Mouse (Mus musculus): ENCODE measurements at regions not wholly inside any gene's neighbourhood (a gene's known extent, or its start where the extent isn't known, plus 50 kb on each side); places are given as distances from the start of the nearest gene placed in this dataset.
A peak's percentile ranks its signal among the peaks of the same experiment; 100 is the strongest.

DNA sequence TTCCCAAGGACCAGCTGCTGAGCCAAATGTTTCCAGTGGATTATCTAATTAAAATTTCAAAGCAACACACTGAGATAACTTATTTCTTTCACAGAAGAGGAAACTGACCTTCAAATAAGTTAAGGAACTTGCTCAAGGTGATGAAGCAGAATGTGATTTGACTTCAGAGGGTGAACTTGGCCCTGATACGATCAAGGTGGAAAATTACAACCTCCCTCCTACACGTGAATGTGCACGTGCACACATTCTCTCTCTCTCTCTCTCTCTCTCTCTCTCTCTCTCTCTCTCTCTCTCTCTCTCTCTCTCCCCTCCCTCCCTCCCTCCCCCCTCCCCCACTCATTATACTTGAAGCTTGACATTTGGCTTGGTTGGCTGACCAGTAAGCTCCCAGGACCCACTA, 131.8 kb upstream of the Cxcr4 start:
- no peak for DNase-seq

DNA sequence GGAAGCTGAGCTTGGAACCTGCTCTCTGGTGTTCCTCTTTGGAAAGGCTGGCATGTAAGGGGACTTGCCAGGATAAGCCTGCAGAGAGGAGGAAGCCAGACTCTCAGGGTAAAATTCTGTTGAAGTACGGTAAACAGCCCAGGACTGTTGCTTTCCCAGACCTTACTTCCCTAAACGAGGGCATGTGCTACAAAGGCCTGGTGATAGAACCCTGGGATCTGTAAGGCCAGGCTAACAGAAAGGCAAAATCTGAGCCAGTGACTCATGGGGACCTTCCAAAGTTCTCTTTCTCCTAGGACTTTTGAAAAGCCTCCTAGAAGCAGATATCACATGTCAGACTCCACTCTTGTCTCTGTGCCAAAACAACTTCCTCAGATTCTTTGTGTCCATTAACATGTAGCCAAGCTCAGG, 130.0 kb upstream of the Cxcr4 start:
- DNase-seq = no peak

DNA sequence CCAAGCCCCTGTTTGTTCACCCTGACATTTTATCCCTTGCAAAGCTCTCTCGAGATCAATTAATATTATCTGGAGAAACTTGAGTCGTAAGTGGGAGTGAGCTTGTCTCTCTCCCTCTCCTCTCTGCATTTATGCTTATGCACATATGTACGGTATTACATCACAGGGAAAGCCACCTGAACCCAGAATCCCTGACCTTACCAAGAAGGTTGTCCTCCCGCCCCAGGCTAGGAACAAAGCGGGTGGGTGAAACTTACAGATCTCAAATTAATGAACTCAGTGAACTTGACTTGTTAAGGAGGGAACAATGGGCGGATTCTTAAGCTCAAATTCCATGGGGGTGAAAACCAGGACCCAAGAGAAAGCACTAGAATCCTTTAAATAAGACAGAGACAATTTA, 122.8 kb upstream of the Cxcr4 start:
- no peak for DNase-seq

DNA sequence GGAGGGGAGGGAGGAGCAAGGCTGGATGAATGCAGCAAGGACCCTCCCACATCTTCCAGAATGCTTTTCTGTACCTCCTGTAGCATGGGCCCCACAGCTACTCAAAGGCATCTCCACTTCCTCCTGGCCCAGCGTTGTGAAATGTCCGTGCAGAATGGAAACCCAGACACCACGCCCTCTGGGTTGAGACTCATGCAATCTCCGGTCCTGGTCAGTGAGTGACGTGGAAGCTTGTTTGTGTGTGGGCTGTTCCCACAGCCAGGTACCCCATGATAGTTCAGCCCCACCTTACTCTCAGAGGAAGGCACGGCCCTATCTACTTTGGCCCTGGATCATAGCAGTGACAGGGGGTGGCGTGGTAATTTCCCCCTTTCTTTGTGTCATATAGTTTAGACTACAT, 120.8 kb upstream of the Cxcr4 start:
- DNase-seq = no peak

DNA sequence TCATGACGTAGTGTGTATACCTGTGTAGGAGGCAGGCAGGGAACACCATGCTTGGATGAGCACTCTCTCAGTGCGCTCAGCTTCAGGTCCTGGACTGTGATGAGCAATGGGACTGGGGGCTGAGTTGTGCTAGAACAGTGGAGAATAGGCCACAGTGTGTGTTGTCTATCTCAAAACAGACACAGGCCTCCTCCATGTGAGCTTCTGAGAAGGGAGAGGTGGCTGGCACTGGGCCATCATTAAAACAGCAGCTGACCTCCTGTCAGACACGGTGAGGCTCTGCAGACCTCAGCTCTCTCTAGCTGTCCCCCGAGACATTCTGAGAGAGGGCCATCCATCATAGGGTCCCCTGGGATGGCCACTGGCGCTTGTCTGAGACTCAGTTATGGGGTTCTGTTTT, 119.0 kb upstream of the Cxcr4 start:
- peak; percentile 32 to 41 for DNase-seq

DNA sequence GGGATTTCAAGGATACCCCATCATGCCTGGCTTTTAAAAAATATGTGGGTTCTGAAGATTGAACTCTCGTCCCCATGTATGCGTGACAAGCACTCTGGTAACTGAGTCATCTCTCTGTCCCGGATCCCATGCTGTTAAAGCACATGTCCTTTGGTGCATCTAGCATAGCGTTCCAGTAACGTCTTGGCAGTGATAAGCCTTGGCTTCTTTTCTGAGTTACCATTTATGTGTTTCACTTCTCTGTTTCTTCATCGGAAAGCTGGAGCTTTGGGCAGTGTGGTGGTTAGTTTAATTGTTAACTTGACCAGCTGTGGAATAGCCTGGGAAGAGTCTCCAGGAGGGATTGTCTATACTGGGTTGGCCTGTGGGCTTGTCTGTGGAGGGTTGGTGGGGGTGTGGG, 115.7 kb upstream of the Cxcr4 start:
- DNase-seq = no peak

DNA sequence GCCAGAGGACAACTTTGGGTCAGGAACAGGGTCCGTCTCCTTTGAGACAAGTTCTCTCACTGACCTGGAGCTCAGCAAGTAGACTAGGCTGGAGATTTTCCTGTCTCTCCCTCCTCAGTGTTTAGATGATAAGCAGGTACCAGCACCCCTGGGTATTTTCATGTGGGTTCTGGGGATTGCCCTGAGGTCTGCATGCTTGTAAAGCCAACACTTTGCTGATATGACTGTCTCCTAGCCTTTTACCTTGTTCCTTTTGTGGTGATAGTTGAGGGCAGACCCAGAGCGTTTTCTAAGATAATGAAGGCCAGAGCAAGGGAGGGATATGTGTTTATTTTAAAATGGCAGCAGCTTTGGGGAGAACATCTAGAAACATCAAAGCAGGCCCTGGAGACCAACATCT, 114.1 kb upstream of the Cxcr4 start:
- no peak for DNase-seq

DNA sequence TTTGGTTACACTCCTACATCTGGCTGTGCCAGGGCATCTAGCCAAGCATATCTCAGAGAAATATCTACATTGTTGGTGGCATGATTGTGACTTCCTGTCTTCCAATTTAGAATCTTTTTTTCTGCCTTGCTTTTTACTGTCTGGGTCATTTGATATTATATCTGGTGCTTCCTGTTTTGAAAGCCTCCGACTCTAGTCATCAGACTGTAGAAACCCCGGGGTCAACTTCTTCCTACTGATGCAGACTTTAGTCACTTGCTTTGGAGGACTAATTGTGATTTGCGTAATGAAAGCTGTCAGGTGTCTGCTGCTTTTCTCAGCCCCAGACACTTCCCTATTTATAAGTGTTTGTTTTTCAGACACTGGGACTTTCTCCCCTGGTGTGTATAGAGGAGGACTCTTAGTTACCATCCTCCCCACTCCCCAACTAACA, 113.0 kb upstream of the Cxcr4 start:
- peak in 1 of 2 experiments; percentile 27 for DNase-seq

DNA sequence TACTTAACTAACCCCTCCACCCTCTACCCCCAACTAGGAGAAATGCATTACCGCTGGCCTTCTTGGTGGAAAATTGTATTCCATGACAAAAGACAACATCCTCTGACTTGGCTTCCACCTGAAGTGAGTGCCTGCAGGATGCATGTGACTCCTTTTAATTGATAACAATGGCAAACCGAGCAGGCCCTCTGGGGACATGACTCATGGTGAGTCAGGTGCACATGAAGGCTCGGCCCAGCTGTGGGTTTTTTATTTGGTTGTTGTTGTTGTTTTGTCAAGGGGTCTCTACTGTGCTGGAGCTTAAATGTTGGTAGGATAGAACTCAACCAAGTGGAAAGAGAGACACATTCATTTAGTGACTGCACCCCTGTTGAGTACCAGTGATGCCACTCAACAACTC, 109.2 kb upstream of the Cxcr4 start:
- DNase-seq = no peak

DNA sequence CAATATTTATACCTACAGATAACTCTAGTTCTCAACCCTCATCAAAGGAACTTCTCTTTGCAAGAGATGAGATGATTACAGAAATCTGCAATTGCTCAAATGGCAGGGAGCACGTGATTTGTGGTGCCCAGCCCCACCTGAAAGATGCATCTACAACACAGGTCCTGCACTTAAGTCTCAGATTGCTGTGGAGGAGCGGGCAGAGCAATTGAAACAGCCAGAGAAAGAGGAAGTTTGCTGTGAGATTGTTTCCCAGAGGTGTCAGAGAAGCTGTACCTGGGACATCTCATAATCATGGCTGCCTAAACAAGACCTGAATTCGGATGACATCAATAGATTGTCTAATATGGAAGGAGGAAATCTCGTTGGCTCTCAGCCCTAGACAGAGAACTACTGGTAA, 105.9 kb upstream of the Cxcr4 start:
- no peak for DNase-seq

DNA sequence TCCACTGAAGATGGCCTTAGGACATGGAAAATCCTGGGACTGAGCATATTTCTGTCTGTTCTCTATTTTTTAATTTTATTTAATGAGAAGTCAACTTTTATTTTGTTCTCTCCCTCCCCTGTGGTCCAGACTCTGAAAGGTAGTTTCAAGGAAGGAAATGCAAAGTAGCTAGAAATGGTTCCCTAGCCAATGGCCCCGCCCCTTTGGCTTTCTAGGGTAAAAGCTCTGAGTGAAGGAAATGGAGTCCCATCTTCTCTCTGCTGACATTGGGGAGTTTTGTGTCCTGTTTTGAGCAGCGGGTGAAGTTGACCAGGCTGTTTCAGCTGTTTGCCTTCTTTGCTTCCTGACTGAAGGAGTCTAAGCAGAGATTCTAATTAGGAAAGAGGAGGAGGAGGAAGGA, 103.8 kb upstream of the Cxcr4 start:
- no peak for DNase-seq

DNA sequence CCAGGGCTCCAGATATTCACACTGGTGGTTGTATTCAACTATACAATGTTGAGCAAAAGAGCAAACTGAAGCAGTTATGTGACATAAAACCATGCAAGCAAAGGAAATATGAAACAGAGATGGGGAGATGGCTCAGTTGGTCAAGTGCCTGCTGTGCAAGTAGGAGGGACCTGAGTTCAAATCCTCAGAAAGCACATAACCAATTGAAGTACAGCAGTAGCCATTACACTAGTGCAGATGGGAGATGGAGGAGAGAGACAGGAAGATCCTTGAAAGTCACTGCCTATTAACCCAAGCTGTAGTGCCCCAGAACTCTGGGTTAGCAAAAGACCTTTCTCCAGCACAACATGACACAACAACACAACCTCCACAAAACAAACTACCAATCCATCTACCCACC, 100.7 kb upstream of the Cxcr4 start:
- DNase-seq = no peak

DNA sequence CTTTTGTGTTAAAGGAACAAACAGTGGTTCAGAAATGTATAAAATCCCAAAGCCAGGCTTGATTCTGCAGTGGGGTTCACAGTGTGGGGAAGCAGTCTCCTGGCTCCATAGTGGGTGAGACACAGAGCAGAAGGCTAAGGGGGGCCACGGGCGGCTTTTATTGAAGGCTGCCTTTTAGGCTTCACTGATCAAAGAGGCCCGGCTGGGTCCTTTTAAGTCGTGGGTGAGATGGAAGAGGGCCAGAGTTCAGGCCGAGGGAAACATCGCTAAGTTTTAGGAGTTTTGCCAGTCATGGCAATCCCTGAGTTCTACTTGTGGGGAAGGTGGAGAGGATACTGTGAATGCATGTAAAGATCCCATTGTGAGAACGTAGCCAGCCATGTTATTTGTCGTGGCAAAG, 100.2 kb upstream of the Cxcr4 start:
- peak; percentile 43 to 55 for DNase-seq

DNA sequence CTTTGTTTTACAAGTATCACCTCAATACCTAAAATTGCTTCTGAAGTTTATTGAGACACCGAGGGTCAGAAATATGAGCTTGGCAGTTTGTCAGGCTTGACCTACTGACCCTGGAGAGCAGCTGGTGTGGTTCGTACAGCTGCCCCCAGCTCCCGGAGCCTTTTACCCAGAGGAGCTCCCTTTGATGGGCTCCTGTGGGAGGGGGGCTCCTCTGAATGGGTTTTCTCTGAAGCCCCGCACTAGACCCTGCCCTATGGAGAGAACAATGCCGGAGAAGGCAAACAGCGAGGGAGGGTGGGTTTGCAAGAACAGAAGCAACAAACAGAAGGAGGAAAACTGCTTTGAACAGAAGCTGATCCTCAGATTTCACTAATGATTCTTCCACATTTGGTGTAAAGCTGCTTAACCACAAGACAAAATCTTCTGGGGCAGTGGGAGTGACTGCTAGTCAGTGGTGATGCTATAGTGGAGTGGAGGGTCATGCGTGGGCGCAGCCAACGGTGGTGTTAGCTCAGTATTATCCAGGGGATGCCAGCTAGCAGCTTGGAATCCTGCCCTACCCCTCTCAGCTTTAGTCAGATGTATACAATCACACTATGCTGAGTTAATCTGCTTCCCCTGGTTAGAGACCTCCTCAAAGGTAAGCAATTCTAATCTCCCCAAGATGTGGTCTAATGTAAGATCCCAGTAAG, 95.3 kb upstream of the Cxcr4 start:
- DNase-seq = no peak

DNA sequence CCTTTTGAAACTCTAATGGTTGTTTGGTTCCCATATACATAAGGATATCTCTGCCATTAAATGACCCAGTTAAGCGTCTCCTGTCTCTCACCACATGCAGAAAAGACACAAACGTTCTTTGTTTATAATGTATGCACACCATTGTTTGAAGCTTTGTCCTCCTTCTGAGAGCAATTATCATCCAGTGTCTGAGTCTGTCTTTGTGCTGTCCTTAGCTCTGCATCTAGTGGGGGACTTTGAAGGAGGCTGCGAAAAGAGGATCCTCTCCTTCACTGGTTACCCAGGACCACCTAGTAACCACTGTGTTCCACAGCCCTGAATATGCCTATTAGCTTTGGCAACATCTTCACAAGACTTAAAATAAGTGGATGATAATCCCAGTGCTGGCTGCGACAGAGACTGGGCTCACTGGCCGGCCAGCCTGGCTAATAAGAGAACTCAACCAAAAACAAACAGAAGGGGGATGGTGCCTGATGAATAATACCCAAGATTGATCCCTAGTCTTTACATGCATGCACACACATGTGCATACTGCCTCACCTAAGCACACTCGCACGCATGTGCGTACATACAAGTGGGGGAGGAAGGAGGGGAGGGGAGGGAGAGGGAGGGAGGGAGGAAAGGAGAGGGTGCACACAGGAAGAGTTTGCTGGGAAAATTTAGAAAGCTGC, 93.5 kb upstream of the Cxcr4 start:
- DNase-seq = no peak

DNA sequence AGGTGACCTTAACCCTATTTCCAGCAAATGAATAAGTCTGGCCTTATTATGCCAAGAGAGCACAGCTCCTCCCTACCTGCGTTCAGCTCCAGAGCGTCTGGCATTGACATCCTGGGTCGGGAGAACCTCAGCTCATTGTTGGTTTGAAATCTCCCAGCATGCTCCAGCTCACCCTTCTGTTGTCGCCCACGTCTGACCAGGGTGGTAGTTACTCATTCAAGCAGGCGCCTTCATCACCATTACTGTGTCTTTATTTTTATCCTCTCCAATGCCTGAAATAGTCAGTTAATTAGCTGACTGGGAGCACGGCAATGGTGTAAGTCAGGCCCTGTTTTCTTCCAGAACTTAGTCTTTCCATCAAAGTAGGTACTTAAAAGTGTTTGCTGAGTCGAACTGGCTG, 90.8 kb upstream of the Cxcr4 start:
- DNase-seq = no peak

DNA sequence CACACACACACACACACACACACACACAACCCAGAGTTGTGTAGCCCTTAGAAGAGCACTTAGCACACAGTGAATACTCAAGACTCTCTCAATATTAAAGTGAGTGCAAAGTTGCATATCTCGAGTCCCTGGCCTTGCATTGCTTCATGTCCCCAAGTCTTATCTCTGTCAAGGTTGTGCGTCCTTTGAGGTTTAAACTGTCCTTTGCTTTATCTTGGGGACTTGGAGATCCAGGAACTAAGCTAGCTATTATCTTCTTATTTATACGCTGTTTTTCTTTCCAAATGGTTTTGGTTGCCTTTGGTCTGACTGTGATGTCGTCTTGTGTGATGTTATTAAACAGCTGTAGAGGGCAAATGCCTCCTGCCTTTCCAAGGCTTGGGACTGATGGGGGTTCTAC, 89.2 kb upstream of the Cxcr4 start:
- no peak for DNase-seq

DNA sequence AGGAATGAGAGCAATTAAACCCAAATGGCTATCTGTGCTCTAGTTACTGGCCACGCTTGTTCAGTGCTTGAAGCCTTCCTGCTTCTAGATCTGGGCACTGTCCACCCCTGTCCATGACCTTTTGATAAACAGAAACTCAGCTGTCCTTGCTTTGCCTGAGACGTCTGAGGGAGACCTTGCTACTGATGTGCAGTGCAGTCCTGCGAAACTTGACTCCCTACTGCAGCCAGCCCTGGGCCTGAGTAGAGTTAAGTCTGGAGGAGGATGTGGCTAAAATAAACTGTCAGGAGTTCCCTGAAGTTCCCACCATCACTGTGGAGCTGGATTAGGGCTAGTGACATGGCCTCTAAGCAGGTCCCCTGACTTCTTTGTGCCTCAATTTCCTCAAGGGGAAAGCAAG, 88.4 kb upstream of the Cxcr4 start:
- DNase-seq = no peak

DNA sequence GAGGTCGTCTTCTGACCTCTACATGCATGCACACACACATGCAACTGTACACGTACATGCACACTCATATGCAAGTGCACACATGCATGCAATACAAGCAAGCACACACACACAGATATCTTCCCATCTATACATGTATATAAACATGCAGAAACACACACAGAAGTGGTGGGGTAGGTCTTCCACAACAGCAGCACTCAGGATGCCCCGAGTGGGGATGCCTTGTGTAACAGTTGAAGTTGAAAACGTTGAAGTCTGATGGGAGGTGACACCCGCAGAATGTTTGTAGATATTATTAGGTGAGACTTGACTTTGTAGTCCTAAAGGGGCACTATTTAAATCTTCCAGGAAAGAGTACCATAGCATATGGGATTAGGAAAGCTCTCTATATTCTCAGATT, 87.9 kb upstream of the Cxcr4 start:
- no peak for DNase-seq

DNA sequence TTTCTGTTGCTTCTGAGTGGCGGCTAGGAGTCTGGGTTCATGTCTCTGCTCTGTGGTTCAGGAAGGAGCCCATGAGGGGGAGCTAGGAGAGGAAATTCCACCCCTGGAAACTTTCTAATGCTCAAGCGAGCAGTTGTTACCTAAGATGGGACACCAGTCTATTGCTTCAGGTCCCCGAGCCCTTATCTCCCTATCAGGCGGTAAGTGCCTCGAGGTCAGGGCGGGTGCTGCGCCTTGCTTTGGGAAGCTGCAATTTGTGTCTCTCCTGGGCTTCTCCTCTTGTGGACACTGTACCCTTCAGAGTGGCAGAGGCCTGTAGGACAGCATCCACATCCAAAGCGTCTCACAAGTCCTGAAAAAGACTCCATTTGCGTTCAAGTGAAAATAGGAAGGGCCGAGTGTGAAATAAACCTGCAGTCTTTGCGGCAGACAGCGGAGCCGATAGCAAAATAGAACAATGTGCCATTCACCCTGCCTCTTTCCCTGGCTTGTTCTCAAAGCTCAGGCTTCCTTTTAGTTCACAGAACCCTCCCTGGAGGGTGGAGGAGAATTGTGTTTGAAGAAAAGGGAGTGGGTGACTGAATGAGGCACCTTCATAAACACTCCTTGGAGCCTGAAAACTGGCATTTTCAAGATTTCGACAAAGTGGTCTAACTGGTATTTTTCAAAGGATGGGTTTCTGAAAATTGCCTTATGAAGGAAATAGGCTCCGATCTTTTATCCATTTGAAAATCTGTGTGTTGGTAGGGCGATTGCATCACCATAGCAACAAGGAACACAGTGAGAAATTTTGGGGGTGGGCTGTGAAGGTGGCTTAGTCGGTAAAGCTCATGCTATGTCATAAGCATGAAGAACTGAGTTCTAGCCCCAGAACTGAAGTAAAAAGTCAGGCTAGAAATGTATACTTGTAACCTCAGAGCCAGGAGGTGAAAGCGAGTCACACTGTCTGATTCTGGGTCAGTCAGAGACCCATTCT, 87.2 kb upstream of the Cxcr4 start:
- DNase-seq = no peak

DNA sequence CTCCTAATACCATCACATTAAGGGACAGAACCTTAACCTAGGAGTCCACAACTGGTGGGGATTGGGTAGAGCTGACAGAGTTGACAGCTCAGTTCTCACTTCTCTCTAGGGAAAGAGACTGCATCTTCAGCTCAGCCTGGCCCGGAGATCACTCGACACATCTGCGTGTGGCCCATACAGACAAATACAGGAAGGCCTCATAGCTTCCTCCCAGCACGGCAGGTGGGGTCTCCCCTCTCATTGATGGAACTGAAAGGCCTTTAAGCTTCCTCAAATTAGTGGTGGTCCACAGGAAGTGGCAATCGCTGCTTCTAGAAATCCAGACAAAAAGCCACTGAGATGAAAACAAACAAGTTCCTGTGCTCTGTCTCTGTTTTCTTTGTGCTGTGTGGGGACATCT, 83.4 kb upstream of the Cxcr4 start:
- DNase-seq = no peak

DNA sequence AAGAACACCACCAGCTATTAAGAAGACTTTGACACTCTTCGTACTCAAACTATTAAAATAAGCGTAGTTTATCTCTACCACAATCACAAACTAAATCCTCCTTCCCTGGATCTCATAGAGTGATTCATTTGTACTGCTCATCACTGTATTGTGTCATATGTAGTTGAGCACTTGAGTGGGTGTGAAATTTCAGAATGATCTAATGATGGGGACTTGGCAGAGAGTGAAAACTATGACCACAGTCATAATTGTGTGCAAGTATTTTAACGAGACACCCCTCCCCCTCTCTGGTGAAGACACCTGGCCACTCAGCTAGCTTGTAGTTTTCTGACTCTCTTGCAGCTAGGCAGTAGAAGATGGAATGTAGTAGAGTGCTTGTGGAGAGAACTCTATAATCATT, 80.2 kb upstream of the Cxcr4 start:
- no peak for DNase-seq

DNA sequence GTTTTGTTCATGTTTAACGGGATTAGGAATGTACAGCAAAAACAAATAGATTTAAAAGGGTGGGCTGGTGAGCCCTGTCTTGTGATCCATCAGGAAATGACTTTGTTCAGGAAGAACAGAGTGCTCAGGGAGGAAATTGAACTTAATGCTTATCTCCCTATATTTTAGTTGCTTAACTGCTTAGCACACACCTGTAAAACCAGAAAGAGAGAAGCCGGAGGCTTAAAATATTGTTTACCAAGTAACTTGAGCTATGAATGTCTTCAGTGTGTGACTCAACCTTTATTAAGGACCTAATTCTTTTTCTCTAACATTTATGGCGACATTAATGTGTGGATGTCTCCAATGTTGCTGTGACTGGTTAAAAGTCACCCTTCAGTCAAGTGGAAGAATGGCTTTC, 79.4 kb upstream of the Cxcr4 start:
- DNase-seq = no peak

DNA sequence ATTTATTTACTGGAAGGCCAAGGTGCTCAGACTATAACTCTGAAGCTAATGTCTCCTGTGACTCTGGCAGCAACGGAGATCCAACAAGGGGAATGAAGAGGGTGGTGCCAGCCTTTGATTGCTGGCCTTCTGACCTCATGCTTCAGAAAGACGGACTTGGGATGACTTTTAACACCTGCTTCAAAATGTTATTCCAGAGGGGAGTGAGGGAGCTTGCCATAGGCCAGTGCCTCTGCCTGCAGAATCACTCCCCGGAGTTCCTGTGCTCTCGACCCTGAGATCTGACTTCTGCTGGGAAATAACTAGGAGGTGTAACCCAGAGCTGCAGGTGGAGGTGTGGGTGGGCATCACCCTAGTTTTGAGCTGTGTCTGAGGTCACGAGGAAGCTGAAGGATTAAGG, 78.9 kb upstream of the Cxcr4 start:
- peak; percentile 16 to 39 for DNase-seq

All from kidney, postnatal 4 days (tissue).